Mouse (Mus musculus): ENCODE measurements around the gene Thada. TPM values are rescaled to one million over a fixed set of nuclear protein-coding genes. Genes with fewer than 3 reads are reported as not detected.
"Not testable (repeated sequence)": the region's sequence is repeated elsewhere in the genome, so short reads cannot be mapped to it uniquely, and the experiment has no call there.

Thada gene
- total RNA-seq, 2 experiments from 2014 or later, result 12.7 to 14.5 TPM

GRCm38 (mm10) chr17:84203340-84203739 is 262.7 kb downstream of the Thada start:
- intact Hi-C loops (cut with DNase I), result no loop called here
- DNase-seq (ENCODE audit: low spot score in 2 of 2), result no peak

- intact Hi-C loops (cut with DNase I), result no loop called here
- DNase-seq (ENCODE audit: low spot score in 2 of 2), result no peak
Observed at GRCm38 (mm10) chr17:84201183-84201582, 264.8 kb downstream of the Thada start.

- intact Hi-C loops (cut with DNase I), result no loop called here
- DNase-seq (ENCODE audit: low spot score in 2 of 2), result no peak
Observed at GRCm38 (mm10) chr17:84197912-84198344, 268.1 kb downstream of the Thada start.

GRCm38 (mm10) chr17:84196329-84196728 is 269.7 kb downstream of the Thada start:
- intact Hi-C loops (cut with DNase I), result no loop called here
- no peak for DNase-seq (ENCODE audit: low spot score in 2 of 2)

GRCm38 (mm10) chr17:84195835-84196234 is 270.2 kb downstream of the Thada start:
- DNase-seq (ENCODE audit: low spot score in 2 of 2), result no peak
- intact Hi-C loops (cut with DNase I), result no loop called here

- no peak for DNase-seq (ENCODE audit: low spot score in 2 of 2)
Observed at GRCm38 (mm10) chr17:84195003-84195395, 271.0 kb downstream of the Thada start.

GRCm38 (mm10) chr17:84194282-84195002 is 271.6 kb downstream of the Thada start:
- DNase-seq (ENCODE audit: low spot score in 2 of 2), result no peak
- intact Hi-C loops (cut with DNase I), result loop anchor here (5.0 kb wide), 1 partner anchor 188 kb away; no protein-coding TSS in a partner anchor

More at GRCm38 (mm10) chr17:84195003-84195395, 271.0 kb downstream of the Thada start:
- intact Hi-C loops (cut with DNase I), result no loop called here

- intact Hi-C loops (cut with DNase I), result loop anchor here (5.0 kb wide), 1 partner anchor 189 kb away; no protein-coding TSS in a partner anchor
- no peak for DNase-seq (ENCODE audit: low spot score in 2 of 2)
Observed at GRCm38 (mm10) chr17:84193411-84193810, 272.6 kb downstream of the Thada start.

GRCm38 (mm10) chr17:84191946-84192345 is 274.1 kb downstream of the Thada start:
- intact Hi-C loops (cut with DNase I), result loop anchor here (1.0 to 5.0 kb wide), 4 partner anchors 163 to 319 kb away; no protein-coding TSS in a partner anchor
- DNase-seq (ENCODE audit: low spot score in 2 of 2), result no peak

- intact Hi-C loops (cut with DNase I), result loop anchor here (1.0 to 5.0 kb wide), 4 partner anchors 162 to 318 kb away; no protein-coding TSS in a partner anchor
- peak; percentile 80 to 83 for DNase-seq (ENCODE audit: low spot score in 2 of 2)
Observed at GRCm38 (mm10) chr17:84190885-84191284, 275.1 kb downstream of the Thada start.

GRCm38 (mm10) chr17:84189127-84189854 is 276.7 kb downstream of the Thada start:
- no peak for DNase-seq (ENCODE audit: low spot score in 2 of 2)
- intact Hi-C loops (cut with DNase I), result loop anchor here (2.0 to 5.0 kb wide), 3 partner anchors 76 to 216 kb away; no protein-coding TSS in a partner anchor

- intact Hi-C loops (cut with DNase I), result loop anchor here (2.0 to 5.0 kb wide), 3 partner anchors 76 to 216 kb away; no protein-coding TSS in a partner anchor
- peak; percentile 71 to 80 for DNase-seq (ENCODE audit: low spot score in 2 of 2)
Observed at GRCm38 (mm10) chr17:84188374-84188961, 277.5 kb downstream of the Thada start.

- DNase-seq (ENCODE audit: low spot score in 2 of 2), result peak; percentile 83 to 87
- intact Hi-C loops (cut with DNase I), result loop anchor here (2.0 to 5.0 kb wide), 3 partner anchors 75 to 215 kb away; no protein-coding TSS in a partner anchor
Observed at GRCm38 (mm10) chr17:84187727-84188373, 278.2 kb downstream of the Thada start, which contains the start of gene Zfp36l2. TSS of gene Zfp36l2 (minus strand) at chr17:84187947.

- not testable (repeated sequence) for DNase-seq (ENCODE audit: low spot score in 2 of 2)
- intact Hi-C loops (cut with DNase I), result loop anchor here (5.0 kb wide), 1 partner anchor 90 kb away; no protein-coding TSS in a partner anchor
Observed at GRCm38 (mm10) chr17:84187264-84187663, 278.7 kb downstream of the Thada start.

- DNase-seq (ENCODE audit: low spot score in 2 of 2), result no peak
Observed at GRCm38 (mm10) chr17:84186451-84187202, 279.4 kb downstream of the Thada start.

GRCm38 (mm10) chr17:84185581-84186450 is 280.2 kb downstream of the Thada start:
- intact Hi-C loops (cut with DNase I), result loop anchor here (5.0 kb wide), 1 partner anchor 89 kb away; no protein-coding TSS in a partner anchor
- no peak for DNase-seq (ENCODE audit: low spot score in 2 of 2)

More at GRCm38 (mm10) chr17:84186451-84187202, 279.4 kb downstream of the Thada start:
- intact Hi-C loops (cut with DNase I), result loop anchor here (5.0 kb wide), 1 partner anchor 89 kb away; no protein-coding TSS in a partner anchor

- no peak for DNase-seq (ENCODE audit: low spot score in 2 of 2)
- intact Hi-C loops (cut with DNase I), result loop anchor here (5.0 kb wide), 1 partner anchor 88 kb away; no protein-coding TSS in a partner anchor
Observed at GRCm38 (mm10) chr17:84185011-84185411, 281.0 kb downstream of the Thada start.
